Mouse (Mus musculus) MEL (cell line): ENCODE measurements around the gene Ing5. TPM values are rescaled to one million over a fixed set of nuclear protein-coding genes. Genes with fewer than 3 reads are reported as not detected.

Experiments
- DNase-seq: peaks from one replicate; pipeline ENCODE4 v3.0.0; 2011; ENCODE audit warnings: low read depth, low spot score
- H3K27ac ChIP-seq: 2 replicates; pipeline ENCODE4 v1.5.1; 2012; ENCODE audit warnings: low read depth, mild to moderate bottlenecking, control low read depth, low read length, moderate library complexity; ENCODE audit not compliant: control insufficient read depth
- H3K27me3 ChIP-seq, 2 experiments: fragments of 150-350 bp in 1 of 2; sonication (generic) in 1 of 2; 2 replicates each; pipeline ENCODE4 v1.6.1; 2012; ENCODE audit warnings: low read length in 2 of 2, mild to moderate bottlenecking in 2 of 2, improper control_type of control experiment in 1 of 2, moderate library complexity in 1 of 2; ENCODE audit not compliant: insufficient read depth in 2 of 2, control insufficient read depth in 1 of 2
- H3K36me3 ChIP-seq, 2 experiments: 2 replicates each; pipeline ENCODE4 v1.6.1; 2012 to 2014; ENCODE audit warnings: low read length in 2 of 2, improper control_type of control experiment in 1 of 2, inconsistent platforms in 1 of 2, mild to moderate bottlenecking in 1 of 2; ENCODE audit not compliant: insufficient read depth in 2 of 2, control insufficient read depth in 1 of 2
- H3K4me1 ChIP-seq, 2 experiments: fragments of 150-350 bp in 1 of 2; sonication (generic) in 1 of 2; 2 replicates each; pipeline ENCODE4 v1.6.1; 2012; ENCODE audit warnings: low read length in 2 of 2, improper control_type of control experiment in 1 of 2, mild to moderate bottlenecking in 1 of 2; ENCODE audit not compliant: insufficient read depth in 2 of 2, control insufficient read depth in 1 of 2
- H3K4me3 ChIP-seq, 2 experiments: fragments of 150-350 bp in 1 of 2; sonication (generic) in 1 of 2; 2 replicates each; pipeline ENCODE4 v1.5.1; 2012; ENCODE audit warnings: low read depth in 2 of 2, low read length in 2 of 2, mild to moderate bottlenecking in 2 of 2, moderate library complexity in 2 of 2, control low read depth in 1 of 2, improper control_type of control experiment in 1 of 2; ENCODE audit not compliant: control insufficient read depth in 1 of 2, insufficient read depth in 1 of 2
- H3K79me2 ChIP-seq: 2 replicates; pipeline ENCODE4 v1.6.1; 2012; ENCODE audit warnings: mild to moderate bottlenecking, low read length, moderate library complexity; ENCODE audit not compliant: control insufficient read depth, poor library complexity, insufficient read depth
- H3K9ac ChIP-seq: 2 replicates; pipeline ENCODE4 v1.6.1; 2012; ENCODE audit warnings: low read depth, mild to moderate bottlenecking, control low read depth, low read length, moderate library complexity; ENCODE audit not compliant: control insufficient read depth, poor library complexity, severe bottlenecking
- H3K9me3 ChIP-seq: fragments of 150-350 bp; sonication (generic); replicated peaks from 2 replicates; pipeline ENCODE4 v1.6.1; 2012; ENCODE audit warnings: mild to moderate bottlenecking, low read length, improper control_type of control experiment, moderate library complexity; ENCODE audit not compliant: insufficient read depth
- ELF1 ChIP-seq: IDR thresholded peaks from 2 replicates; pipeline ENCODE4 v1.6.1; 2014; ENCODE audit warnings: low read depth, mild to moderate bottlenecking, inconsistent platforms, low read length, improper control_type of control experiment, moderate library complexity
- EP300 ChIP-seq, 2 experiments: IDR thresholded peaks; 2 replicates each; pipeline ENCODE4 v1.6.1; 2011; ENCODE audit warnings: improper control_type of control experiment in 2 of 2, low read length in 2 of 2, low read depth in 1 of 2, mild to moderate bottlenecking in 1 of 2
- GATA1 ChIP-seq: IDR thresholded peaks from 2 replicates; pipeline ENCODE4 v1.6.1; 2011; ENCODE audit warnings: low read depth, low read length, improper control_type of control experiment
- MYB ChIP-seq: IDR thresholded peaks from 2 replicates; pipeline ENCODE4 v1.6.1; 2011; ENCODE audit warnings: mild to moderate bottlenecking, low read depth, low read length, improper control_type of control experiment
- MYC ChIP-seq: IDR thresholded peaks from 2 replicates; pipeline ENCODE4 v1.6.1; 2011; ENCODE audit warnings: low read depth, mild to moderate bottlenecking, low read length, improper control_type of control experiment, moderate library complexity
- POLR2AphosphoS2 ChIP-seq: IDR thresholded peaks from 2 replicates; pipeline ENCODE4 v1.6.1; 2011; ENCODE audit warnings: low read length, improper control_type of control experiment
- RAD21 ChIP-seq: IDR thresholded peaks from 2 replicates; pipeline ENCODE4 v1.6.1; 2011; ENCODE audit warnings: mild to moderate bottlenecking, low read depth, low read length, improper control_type of control experiment
- TAL1 ChIP-seq: IDR thresholded peaks from 2 replicates; pipeline ENCODE4 v1.6.1; 2012; ENCODE audit warnings: mild to moderate bottlenecking, inconsistent platforms, low read length, moderate library complexity, mixed read lengths
- TBP ChIP-seq: IDR thresholded peaks from 2 replicates; pipeline ENCODE4 v1.8.0; 2011; ENCODE audit warnings: low read depth, low read length, improper control_type of control experiment
- UBTF ChIP-seq: IDR thresholded peaks from 2 replicates; pipeline ENCODE4 v1.6.1; 2012; ENCODE audit warnings: low read depth, mild to moderate bottlenecking, inconsistent platforms, low read length, improper control_type of control experiment, moderate library complexity, borderline replicate concordance; ENCODE audit not compliant: insufficient read depth
- ZC3H11A ChIP-seq: IDR thresholded peaks from 2 replicates; pipeline ENCODE4 v1.6.1; 2012; ENCODE audit warnings: low read depth, mild to moderate bottlenecking, inconsistent platforms, low read length, improper control_type of control experiment
- polyA plus RNA-seq, 2 experiments: library from polyadenylated mRNA; stranded (reverse) in 1 of 2; unstranded in 1 of 2; fragments of >175 nt in 1 of 2; fragments of >200 nt in 1 of 2; gene quantifications; 2 replicates each; pipeline versions ENCODE4 v1.2.1 to v1.2.4; 2012; ENCODE audit warnings: low replicate concordance in 2 of 2, low read depth in 1 of 2; ENCODE audit not compliant: insufficient read length in 2 of 2, insufficient read depth in 1 of 2, missing spikeins in 1 of 2
- total RNA-seq: library from RNA; depleted of rRNA; stranded (reverse); fragments of 300-350 nt; gene quantifications from 2 replicates; pipeline ENCODE4 v1.2.3, GENCODE M21; 2012

Gene Ing5
- total and polyA plus RNA-seq, 3 experiments: 27.6 to 29.2 TPM; not detected in 1

DNA sequence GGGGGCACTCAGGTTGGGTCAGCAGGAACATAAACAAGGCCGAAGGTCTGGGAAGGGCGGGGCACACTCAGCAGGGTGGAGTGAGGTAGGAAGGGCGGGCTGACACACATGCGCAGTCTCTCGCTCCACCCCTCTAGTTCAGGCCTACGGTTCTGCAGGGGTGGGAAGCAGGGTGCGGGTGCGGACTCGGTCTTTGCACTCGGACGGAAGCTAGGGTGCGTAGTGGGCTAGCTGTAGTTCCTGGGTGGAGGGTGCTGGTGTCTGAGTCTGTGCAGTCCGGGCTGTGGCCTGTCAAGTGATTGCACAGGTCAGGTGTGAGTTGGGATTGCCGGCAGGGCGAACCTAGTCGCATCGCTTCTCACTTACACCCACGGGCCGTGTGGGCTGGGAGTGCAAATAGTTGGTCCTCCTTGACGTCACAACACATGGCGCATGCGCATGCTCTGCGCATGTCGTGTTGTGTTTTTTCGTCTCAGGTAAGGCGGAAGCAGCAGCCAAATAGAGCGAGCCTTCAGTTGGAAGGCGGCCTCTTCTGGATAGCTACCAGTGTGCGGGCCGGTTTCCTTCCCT, 21.4 kb downstream of the Ing5 start (continued):
- peak; percentile 95 for TF ChIP-seq TBP
- peak; percentile 26; the same call in 1 of the 2 replicates for TF ChIP-seq ZC3H11A
- TF ChIP-seq POLR2AphosphoS2: peak; percentile 99

- H3K79me2 ChIP-seq: peaks cover 3% of the 10 kb centered on the region
- TF ChIP-seq ELF1 (no peak), MYC (no peak), EP300 (IDR thresholded peaks at IDR 0.05; ENCODE audit: low read depth in 1 of 2, low read length in 2 of 2) (no peak)
- H3K4me3 ChIP-seq: peak overlapping the region; percentile 57 to 98
- DNase-seq: no peak
- H3K4me1 ChIP-seq: peaks cover 9 to 19% of the 10 kb centered on the region in 2 experiments; a peak in 3 of 4 replicates
- peak overlapping the region; percentile 69 for H3K27ac ChIP-seq
- peaks cover 0 to 9% of the 10 kb centered on the region in 2 experiments; a peak in 2 of 4 replicates for H3K36me3 ChIP-seq
- H3K9ac ChIP-seq: peak overlapping the region; percentile 62
- no peaks in the 10 kb centered on the region for H3K27me3 ChIP-seq
- no peaks in the 10 kb centered on the region for H3K9me3 ChIP-seq
Observed at GRCm38 (mm10) chr1:93825771-93826539, 22.2 kb downstream of the Ing5 start.

GRCm38 (mm10) chr1:93826540-93826835, 22.7 kb downstream of the Ing5 start:
- Histone ChIP-seq H3K79me2 (peaks cover 3% of the 10 kb centered on the region), H3K9me3 (no peaks in the 10 kb centered on the region), H3K27ac (no peak overlapping the region), H3K4me1 (peaks cover 9 to 19% of the 10 kb centered on the region in 2 experiments; a peak in 3 of 4 replicates), H3K4me3 (no peak overlapping the region), H3K27me3 (no peaks in the 10 kb centered on the region), H3K9ac (no peak overlapping the region), H3K36me3 (peaks cover 0 to 9% of the 10 kb centered on the region in 2 experiments; a peak in 2 of 4 replicates)
- no peak for TF ChIP-seq MYB
- no peak for TF ChIP-seq TAL1
- no peak for TF ChIP-seq UBTF
- no peak for TF ChIP-seq RAD21
- TF ChIP-seq GATA1: no peak
- DNase-seq: no peak
